Mouse (Mus musculus) hindbrain, embryonic 16.5 days (tissue): ENCODE measurements around the gene Col13a1. TPM values are rescaled to one million over a fixed set of nuclear protein-coding genes. Genes with fewer than 3 reads are reported as not detected.

Experiments used
- ATAC-seq: fragments of 200-750 bp; cut with Nextera tagmentation; 2 replicates; pipeline ENCODE4 v1.8.0; 2017; ENCODE audit warnings: moderate TSS enrichment, moderate library complexity
- H3K27ac ChIP-seq: fragments of 300-500 bp; sonication (generic); 2 replicates; pipeline ENCODE4 v1.5.1; 2014; ENCODE audit warnings: low read depth, mild to moderate bottlenecking, control low read depth, low read length, moderate library complexity
- H3K27me3 ChIP-seq: fragments of 300-500 bp; sonication (generic); replicated peaks from 2 replicates; pipeline ENCODE4 v1.6.1; 2014; ENCODE audit warnings: low read length; ENCODE audit not compliant: control insufficient read depth, insufficient read depth
- H3K36me3 ChIP-seq: fragments of 300-500 bp; sonication (generic); 2 replicates; pipeline ENCODE4 v1.6.1; 2014; ENCODE audit warnings: mild to moderate bottlenecking, low read length, moderate library complexity, mixed read lengths; ENCODE audit not compliant: control insufficient read depth, insufficient read depth
- H3K4me1 ChIP-seq: fragments of 300-500 bp; sonication (generic); 2 replicates; pipeline ENCODE4 v1.6.1; 2014; ENCODE audit warnings: low read depth, low read length; ENCODE audit not compliant: control insufficient read depth, insufficient read depth
- H3K4me2 ChIP-seq: fragments of 300-500 bp; sonication (generic); 2 replicates; pipeline ENCODE4 v1.6.1; 2014; ENCODE audit warnings: mild to moderate bottlenecking, low read length, control low read depth, moderate library complexity
- H3K4me3 ChIP-seq: fragments of 300-500 bp; sonication (generic); 2 replicates; pipeline ENCODE4 v1.5.1; 2014; ENCODE audit warnings: mild to moderate bottlenecking, low read length, control low read depth, moderate library complexity
- H3K9ac ChIP-seq: fragments of 300-500 bp; sonication (generic); 2 replicates; pipeline ENCODE4 v1.6.1; 2014; ENCODE audit warnings: low read depth, mild to moderate bottlenecking, control low read depth, low read length, moderate library complexity
- H3K9me3 ChIP-seq: fragments of 300-500 bp; sonication (generic); 2 replicates; pipeline ENCODE4 v1.6.1; 2014; ENCODE audit warnings: mild to moderate bottlenecking, low read length, moderate library complexity; ENCODE audit not compliant: control insufficient read depth
- WGBS: fragments of 180-500 bp; shearing (Covaris S2); extraction: QIAGEN DNeasy Blood & Tissue Kit; methylation state at CpG from one replicate; pipeline ENCODE4 v1.1.7; 2014; 5-methylcytosine and 5-hydroxymethylcytosine counted together
- polyA plus RNA-seq: library from polyadenylated mRNA; unstranded; fragments of >200 nt; fragmentation: Nextera tagmentation; extraction: Ambion mirVana; gene quantifications from 2 replicates; pipeline ENCODE4 v1.2.1, GENCODE M21; 2015

The Col13a1 gene
- polyA plus RNA-seq, 1 experiment from 2014 or later, result 2.4 TPM

DNA sequence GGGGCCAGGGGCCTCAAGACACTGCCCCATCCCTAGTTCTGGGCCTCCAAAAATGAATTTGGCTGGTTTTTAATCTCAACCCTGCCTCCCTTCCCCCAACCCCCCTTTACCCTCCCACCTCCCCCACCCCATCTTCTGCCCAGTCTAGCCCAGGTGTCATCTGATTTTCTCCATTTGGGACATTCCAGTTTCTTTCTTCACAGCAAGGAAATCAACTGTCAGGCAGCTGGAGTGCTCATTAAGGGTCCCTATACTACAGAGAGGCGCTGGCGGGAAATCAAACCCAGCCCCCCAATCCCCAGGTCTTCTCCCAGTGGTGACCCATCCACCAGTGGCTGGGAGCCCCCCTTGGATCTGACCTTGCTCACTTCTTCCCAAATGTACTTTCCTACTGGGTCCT is 4.3 kb downstream of the Col13a1 start:
- peaks cover 42% of the 10 kb centered on the region for H3K27me3 ChIP-seq
- H3K36me3 ChIP-seq, result no peaks in the 10 kb centered on the region
- H3K27ac ChIP-seq, result no peak overlapping the region
- peaks cover 16% of the 10 kb centered on the region for H3K4me1 ChIP-seq
- no peak overlapping the region for H3K9ac ChIP-seq
- no peaks in the 10 kb centered on the region for H3K9me3 ChIP-seq
- WGBS, result 62% methylated on average over 2 of the region's 2 CpGs
- no peak overlapping the region for H3K4me2 ChIP-seq
- no peak overlapping the region for H3K4me3 ChIP-seq
- no peak for ATAC-seq

DNA sequence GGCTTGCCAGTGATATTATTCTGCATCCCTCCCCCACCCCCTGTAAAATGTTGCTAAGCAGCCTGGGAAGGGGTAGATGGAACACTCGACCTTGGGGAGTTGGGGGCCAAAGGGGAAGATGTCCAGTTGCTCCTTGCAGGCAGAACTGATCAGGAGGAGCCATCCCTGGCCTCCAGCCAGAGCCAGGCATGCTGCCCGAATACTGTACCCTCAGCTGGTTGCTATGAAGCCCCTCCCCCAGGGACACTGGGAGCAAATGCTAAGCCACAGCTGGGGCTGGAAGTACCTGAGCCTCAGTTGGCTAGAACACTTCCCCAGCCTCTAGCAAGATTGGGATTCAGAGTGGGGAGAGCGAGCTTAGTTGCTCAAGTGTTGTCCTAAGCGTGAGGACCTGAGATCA is 6.9 kb downstream of the Col13a1 start:
- no peaks in the 10 kb centered on the region for H3K4me1 ChIP-seq
- H3K27ac ChIP-seq, result no peak overlapping the region
- H3K36me3 ChIP-seq, result no peaks in the 10 kb centered on the region
- WGBS, result 6% methylated on average over 4 of the region's 4 CpGs
- H3K9me3 ChIP-seq, result no peaks in the 10 kb centered on the region
- H3K9ac ChIP-seq, result no peak overlapping the region
- H3K27me3 ChIP-seq, result peaks cover 20% of the 10 kb centered on the region
- no peak for ATAC-seq
- no peak overlapping the region for H3K4me3 ChIP-seq
- H3K4me2 ChIP-seq, result no peak overlapping the region

DNA sequence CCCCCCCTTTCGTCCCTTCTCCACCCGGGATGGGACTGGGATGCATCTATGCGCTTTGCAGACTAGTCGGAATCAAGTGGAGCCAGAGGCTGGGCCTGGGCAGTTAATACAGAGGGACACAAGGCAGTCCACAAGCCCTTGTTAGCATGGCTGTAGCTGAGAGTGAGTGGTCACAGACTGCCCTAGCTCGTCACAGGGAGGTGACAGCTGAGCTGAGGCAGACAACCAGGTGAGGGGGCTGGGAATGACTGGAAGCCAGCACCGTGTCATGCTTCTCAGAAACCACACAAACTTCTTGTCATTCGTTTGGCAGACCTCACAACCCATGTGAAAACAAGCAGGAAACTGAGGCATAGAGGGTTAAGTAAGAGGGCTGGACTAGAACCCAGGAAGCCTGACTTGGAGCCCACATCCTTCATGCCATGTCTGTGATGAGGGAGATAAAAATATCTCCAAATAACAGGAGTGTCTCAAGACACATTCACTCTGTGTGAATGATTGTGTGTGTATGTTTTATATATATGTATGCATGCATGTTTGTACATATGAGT is 10.8 kb downstream of the Col13a1 start:
- Histone ChIP-seq H3K4me2 (no peak overlapping the region), H3K9ac (no peak overlapping the region), H3K27ac (no peak overlapping the region), H3K9me3 (no peaks in the 10 kb centered on the region), H3K27me3 (0 out of 2 replicates have a peak, but pooled peaks cover 3% of the 10 kb centered on the region), H3K36me3 (no peaks in the 10 kb centered on the region), H3K4me3 (no peak overlapping the region), H3K4me1 (no peaks in the 10 kb centered on the region)
- no peak for ATAC-seq
- 82% methylated on average over 7 of the region's 7 CpGs for WGBS

DNA sequence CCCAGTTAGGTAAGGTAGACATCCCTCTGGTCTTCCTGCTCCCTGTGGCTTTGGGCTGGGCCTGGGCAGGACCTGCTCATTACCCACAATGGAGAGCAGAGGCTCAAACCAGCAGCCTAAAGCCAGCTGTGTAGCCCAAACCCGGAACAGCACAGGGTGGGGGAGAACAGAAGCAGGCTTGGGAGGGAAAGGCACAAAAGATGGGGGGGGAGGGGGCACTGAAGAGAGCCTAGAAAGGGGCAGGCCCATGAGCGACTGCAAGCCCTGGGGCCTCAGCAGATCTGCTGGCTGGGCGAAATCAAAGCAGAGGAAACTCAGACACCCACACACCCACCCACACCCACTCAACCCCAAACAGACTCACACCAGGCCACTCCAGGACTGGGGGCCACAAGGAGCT is 11.7 kb downstream of the Col13a1 start:
- no peak overlapping the region for H3K4me2 ChIP-seq
- H3K9ac ChIP-seq, result no peak overlapping the region
- 55% methylated on average over 3 of the region's 3 CpGs for WGBS
- no peak overlapping the region for H3K27ac ChIP-seq
- H3K4me1 ChIP-seq, result no peaks in the 10 kb centered on the region
- no peaks in the 10 kb centered on the region for H3K9me3 ChIP-seq
- no peak overlapping the region for H3K4me3 ChIP-seq
- ATAC-seq, result no peak
- H3K27me3 ChIP-seq, result 0 out of 2 replicates have a peak, but pooled peaks cover 3% of the 10 kb centered on the region
- H3K36me3 ChIP-seq, result no peaks in the 10 kb centered on the region

DNA sequence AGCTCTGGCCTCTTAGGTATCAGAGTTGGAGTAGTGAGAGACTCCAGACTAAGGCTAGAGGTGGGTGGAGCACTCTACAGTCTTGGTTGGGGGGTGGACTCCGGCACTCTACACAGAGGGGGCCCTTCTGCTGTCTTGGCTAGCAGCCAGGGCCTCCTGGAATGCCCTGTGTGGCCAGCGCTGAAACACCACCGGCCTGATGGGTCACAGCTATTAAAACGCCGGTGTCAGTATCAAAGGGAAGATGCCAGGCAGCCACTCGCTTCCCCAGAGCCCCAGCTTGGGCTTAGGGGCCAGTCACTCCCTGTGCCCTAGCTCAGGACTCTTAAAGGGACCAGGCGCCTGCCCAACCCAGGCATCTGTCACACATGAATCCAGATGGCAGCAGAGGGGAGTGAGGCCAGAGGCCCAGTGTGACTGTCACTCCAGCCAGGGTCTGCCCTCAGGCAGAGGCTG is 13.5 kb downstream of the Col13a1 start:
- no peak overlapping the region for H3K4me2 ChIP-seq
- WGBS, result 21% methylated on average over 7 of the region's 7 CpGs
- H3K27ac ChIP-seq, result no peak overlapping the region
- no peak overlapping the region for H3K4me3 ChIP-seq
- H3K36me3 ChIP-seq, result no peaks in the 10 kb centered on the region
- peak; percentile 81 for ATAC-seq
- H3K4me1 ChIP-seq, result no peaks in the 10 kb centered on the region
- H3K27me3 ChIP-seq, result no peaks in the 10 kb centered on the region
- no peaks in the 10 kb centered on the region for H3K9me3 ChIP-seq
- no peak overlapping the region for H3K9ac ChIP-seq

DNA sequence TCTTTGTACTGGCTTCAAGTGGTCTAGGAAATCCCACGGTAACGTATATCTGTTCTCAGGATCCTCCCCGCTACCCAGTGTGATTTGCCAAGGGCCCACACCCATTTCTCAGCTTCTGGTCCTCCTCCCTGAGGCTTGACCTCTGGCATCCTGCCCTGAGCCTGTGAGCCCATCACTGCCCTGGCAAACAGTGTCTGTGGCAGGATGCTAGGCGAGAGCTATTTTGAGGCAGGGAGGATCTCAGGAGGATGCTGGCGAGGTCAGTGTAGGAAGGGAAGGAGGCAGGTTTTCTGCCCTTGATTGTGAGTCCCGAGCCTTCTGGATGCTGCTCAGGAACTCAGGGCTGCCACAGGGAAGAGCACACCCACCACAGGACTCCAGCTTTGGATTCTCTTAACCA is 22.2 kb downstream of the Col13a1 start:
- Histone ChIP-seq H3K27me3 (no peaks in the 10 kb centered on the region), H3K36me3 (no peaks in the 10 kb centered on the region), H3K4me1 (no peaks in the 10 kb centered on the region; the same call in 1 of the 2 replicates), H3K4me3 (no peak overlapping the region), H3K9me3 (no peaks in the 10 kb centered on the region), H3K4me2 (no peak overlapping the region), H3K9ac (no peak overlapping the region), H3K27ac (no peak overlapping the region)
- WGBS, result 68% methylated on average over 6 of the region's 6 CpGs
- no peak for ATAC-seq

DNA sequence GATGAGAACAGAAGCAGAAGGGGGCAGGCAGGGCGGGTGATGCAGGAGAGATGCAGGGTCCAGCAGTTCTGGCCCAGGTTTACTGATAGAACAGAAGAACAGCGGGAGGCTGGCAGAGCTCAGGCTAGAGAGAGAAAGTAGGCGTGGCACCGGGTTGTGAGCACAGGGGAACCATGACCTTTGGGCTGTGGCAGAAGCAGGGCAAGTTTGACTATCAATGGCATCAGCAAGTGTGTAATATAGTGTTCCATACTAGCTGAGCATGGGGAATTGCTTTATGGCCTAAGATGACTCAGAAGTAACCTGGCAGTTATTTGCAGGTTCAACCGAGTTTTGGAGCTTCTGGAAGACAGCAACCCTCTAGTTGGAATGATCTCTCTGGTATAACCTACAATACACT is 25.0 kb downstream of the Col13a1 start:
- H3K27me3 ChIP-seq, result no peaks in the 10 kb centered on the region
- no peak overlapping the region for H3K9ac ChIP-seq
- H3K36me3 ChIP-seq, result no peaks in the 10 kb centered on the region
- 49% methylated on average over 5 of the region's 5 CpGs for WGBS
- H3K4me2 ChIP-seq, result no peak overlapping the region
- H3K4me1 ChIP-seq, result peaks cover 3% of the 10 kb centered on the region
- no peak overlapping the region for H3K4me3 ChIP-seq
- H3K9me3 ChIP-seq, result no peaks in the 10 kb centered on the region
- ATAC-seq, result no peak
- no peak overlapping the region for H3K27ac ChIP-seq

DNA sequence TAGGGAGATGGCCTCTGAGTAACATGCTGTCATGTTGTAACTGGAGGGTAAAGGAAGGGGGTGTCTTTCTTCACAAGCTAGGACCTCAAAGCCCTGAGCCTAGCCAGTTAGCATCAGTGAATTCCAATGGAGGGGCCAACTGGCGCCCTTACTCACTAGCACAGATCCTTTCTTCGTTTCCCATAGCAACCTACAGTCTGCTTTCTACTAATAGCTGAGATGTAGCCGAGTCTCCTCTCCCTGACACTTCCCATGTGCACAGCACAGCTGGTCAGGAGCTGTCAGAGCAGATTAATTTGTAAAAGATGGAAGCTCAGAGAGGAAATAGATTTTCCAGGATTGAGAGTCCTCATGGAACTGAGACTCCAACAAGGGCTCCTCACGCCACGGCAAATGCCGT is 29.4 kb downstream of the Col13a1 start:
- H3K36me3 ChIP-seq, result no peaks in the 10 kb centered on the region
- H3K9ac ChIP-seq, result no peak overlapping the region
- 44% methylated on average over 6 of the region's 6 CpGs for WGBS
- H3K4me1 ChIP-seq, result peaks cover 3% of the 10 kb centered on the region
- no peak overlapping the region for H3K4me2 ChIP-seq
- no peak overlapping the region for H3K4me3 ChIP-seq
- H3K27me3 ChIP-seq, result no peaks in the 10 kb centered on the region
- ATAC-seq, result peak; percentile 88
- no peaks in the 10 kb centered on the region for H3K9me3 ChIP-seq
- H3K27ac ChIP-seq, result peak overlapping the region; percentile 50; the same call in 1 of the 2 replicates

DNA sequence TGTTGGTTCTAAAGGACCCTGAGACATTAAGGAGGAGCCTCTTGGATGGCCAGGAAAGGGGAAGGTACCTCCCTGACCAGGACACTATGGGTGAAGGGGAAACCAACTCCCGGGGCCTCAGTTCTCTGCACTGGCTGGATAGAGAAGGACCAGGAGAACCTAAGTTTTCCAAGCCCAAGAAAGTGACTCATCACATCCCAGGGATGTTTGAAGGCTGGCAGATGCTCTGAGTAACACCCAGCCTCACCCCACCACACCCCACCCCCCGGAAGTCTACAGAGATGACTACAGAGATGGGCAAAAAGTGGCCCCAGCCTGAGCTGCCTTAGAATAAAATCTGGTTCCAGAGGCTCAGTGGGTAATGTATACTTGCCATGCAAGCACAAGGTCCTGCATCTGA is 34.5 kb downstream of the Col13a1 start:
- Histone ChIP-seq H3K27me3 (no peaks in the 10 kb centered on the region; the same call in 1 of the 2 replicates), H3K36me3 (no peaks in the 10 kb centered on the region), H3K9me3 (no peaks in the 10 kb centered on the region), H3K4me2 (no peak overlapping the region), H3K4me1 (peaks cover 2% of the 10 kb centered on the region; the same call in 1 of the 2 replicates), H3K27ac (no peak overlapping the region), H3K4me3 (no peak overlapping the region), H3K9ac (no peak overlapping the region)
- ATAC-seq, result no peak
- WGBS, result 90% methylated on average over 2 of the region's 2 CpGs
